Mouse (Mus musculus): ENCODE data around the gene Foxj2.

GRCm38 (mm10) chr6:122784866-122785265, 34.8 kb upstream of the Foxj2 start:
- no peak for TF ChIP-seq CTCF (IDR thresholded peaks at IDR 0.05; ENCODE audit: low read depth, low read length)
- TF ChIP-seq POLR2A (IDR thresholded peaks at IDR 0.05; ENCODE audit: extremely low read depth, insufficient read depth, low read length), result no peak
